Comparison of ENCODE assay signal across 8 mouse cellular contexts in genomic region chr10:45468180-45468915, GRCm38 (mm10). TPM values are rescaled to one million over a fixed set of nuclear protein-coding genes. Genes with fewer than 3 reads are reported as not detected.
DNase-seq lines count a peak whose midpoint lies in the region; ATAC-seq and TF ChIP-seq lines count a peak whose summit lies in the region.

No protein-coding gene starts in this region.

- no peaks in the 10 kb centered on the region for H3K79me2 ChIP-seq in MEL (ENCODE audit: control insufficient read depth, insufficient read depth, low read length, poor library complexity)

- TF ChIP-seq POLR2A in MEL (IDR thresholded peaks at IDR 0.05; ENCODE audit: control insufficient read depth in 1 of 2, insufficient read depth in 1 of 2, low read depth in 1 of 2, low read length in 2 of 2, poor library complexity in 1 of 2): no peak

- H3K4me3 ChIP-seq in kidney, embryonic 15.5 days (replicated peaks): peak overlapping the region; percentile 51
- H3K4me3 ChIP-seq in MEL (ENCODE audit: control insufficient read depth in 1 of 2, insufficient read depth in 1 of 2, low read depth in 2 of 2, low read length in 2 of 2): no peak overlapping the region
- peak overlapping the region; percentile 50 for H3K4me3 ChIP-seq in hindbrain, embryonic 12.5 days
- peak overlapping the region; percentile 58 for H3K4me3 ChIP-seq in liver, postnatal 0 days (ENCODE audit: low read depth, low read length)

- H3K27me3 ChIP-seq in kidney, embryonic 15.5 days: peaks cover 20% of the 10 kb centered on the region
- H3K27me3 ChIP-seq in MEL (ENCODE audit: control insufficient read depth in 1 of 2, insufficient read depth in 2 of 2, low read length in 2 of 2): peaks cover 0 to 2% of the 10 kb centered on the region in 2 experiments; a peak in 1 of 4 replicates
- H3K27me3 ChIP-seq in hindbrain, embryonic 12.5 days: 0 out of 2 replicates have a peak, but pooled peaks cover 8% of the 10 kb centered on the region
- peaks cover 6% of the 10 kb centered on the region; the same call in 1 of the 2 replicates for H3K27me3 ChIP-seq in liver, postnatal 0 days (ENCODE audit: insufficient read depth, low read length)

- no peak for TF ChIP-seq CTCF in MEL (IDR thresholded peaks at IDR 0.05 in 2 of 3, conservative IDR thresholded peaks at IDR 0.05 in 1 of 3; ENCODE audit: control insufficient read depth in 1 of 3, insufficient read depth in 1 of 3, low read depth in 2 of 3, low read length in 3 of 3, poor library complexity in 1 of 3, severe bottlenecking in 1 of 3)
- TF ChIP-seq CTCF in liver, postnatal 0 days (IDR thresholded peaks at IDR 0.05; ENCODE audit: low read depth): no peak

- no peak for DNase-seq in kidney, postnatal 25 days
- no peak for DNase-seq in MEL (ENCODE audit: low read depth, low spot score)
- DNase-seq in liver, postnatal 0 days: no peak
- DNase-seq in c-Kit-positive CD71-positive TER-119-positive erythroid progenitor cells, embryonic 14.5 days (ENCODE audit: low spot score): no peak
- no peak for DNase-seq in layer of hippocampus, adult 11-12 months (ENCODE audit: low spot score)
- DNase-seq in gastrocnemius, postnatal 25 days: no peak

- ATAC-seq in kidney, embryonic 15.5 days (replicated peaks; ENCODE audit: low FRiP score): no peak
- ATAC-seq in hindbrain, embryonic 12.5 days (ENCODE audit: low FRiP score): no peak
- ATAC-seq in liver, postnatal 0 days: no peak

- H3K9me3 ChIP-seq in kidney, embryonic 15.5 days (replicated peaks): no peaks in the 10 kb centered on the region
- H3K9me3 ChIP-seq in MEL (replicated peaks; ENCODE audit: insufficient read depth, low read length): no peaks in the 10 kb centered on the region
- no peaks in the 10 kb centered on the region for H3K9me3 ChIP-seq in hindbrain, embryonic 12.5 days (replicated peaks)
- H3K9me3 ChIP-seq in liver, postnatal 0 days (ENCODE audit: low read length): no peaks in the 10 kb centered on the region

- H3K27ac ChIP-seq in kidney, embryonic 15.5 days: no peak overlapping the region
- H3K27ac ChIP-seq in MEL (ENCODE audit: control insufficient read depth, low read depth, low read length): no peak overlapping the region
- no peak overlapping the region for H3K27ac ChIP-seq in hindbrain, embryonic 12.5 days
- 0 out of 2 replicates have a peak overlapping the region, but pooled peaks have one; percentile 73 for H3K27ac ChIP-seq in liver, postnatal 0 days (ENCODE audit: low read depth)

- TF ChIP-seq EP300 in MEL (IDR thresholded peaks at IDR 0.05; ENCODE audit: low read depth in 1 of 2, low read length in 2 of 2): no peak
- TF ChIP-seq EP300 in liver, postnatal 0 days (IDR thresholded peaks at IDR 0.05; ENCODE audit: low read depth): no peak

- H3K9ac ChIP-seq in kidney, embryonic 15.5 days: no peak overlapping the region
- no peak overlapping the region for H3K9ac ChIP-seq in MEL (ENCODE audit: control insufficient read depth, low read depth, low read length, poor library complexity, severe bottlenecking)
- H3K9ac ChIP-seq in hindbrain, embryonic 12.5 days: peak overlapping the region; percentile 24; the same call in 1 of the 2 replicates
- H3K9ac ChIP-seq in liver, postnatal 0 days (replicated peaks): 0 out of 2 replicates have a peak overlapping the region, but pooled peaks have one; percentile 47

- peaks cover 15% of the 10 kb centered on the region for H3K4me1 ChIP-seq in kidney, embryonic 15.5 days
- H3K4me1 ChIP-seq in MEL (ENCODE audit: control insufficient read depth in 1 of 2, insufficient read depth in 2 of 2, low read length in 2 of 2): no peaks in the 10 kb centered on the region
- peaks cover 22% of the 10 kb centered on the region for H3K4me1 ChIP-seq in hindbrain, embryonic 12.5 days
- peaks cover 9% of the 10 kb centered on the region; the same call in 1 of the 2 replicates for H3K4me1 ChIP-seq in liver, postnatal 0 days (ENCODE audit: insufficient read depth)

- TF ChIP-seq RAD21 in MEL (IDR thresholded peaks at IDR 0.05; ENCODE audit: low read depth, low read length): no peak

- no peaks in the 10 kb centered on the region for H3K36me3 ChIP-seq in kidney, embryonic 15.5 days
- H3K36me3 ChIP-seq in MEL (ENCODE audit: control insufficient read depth in 1 of 2, insufficient read depth in 2 of 2, low read length in 2 of 2): no peaks in the 10 kb centered on the region
- no peaks in the 10 kb centered on the region for H3K36me3 ChIP-seq in hindbrain, embryonic 12.5 days
- no peaks in the 10 kb centered on the region for H3K36me3 ChIP-seq in liver, postnatal 0 days (replicated peaks; ENCODE audit: insufficient read depth, low read length)

- H3K4me2 ChIP-seq in kidney, embryonic 15.5 days: peak overlapping the region; percentile 67
- H3K4me2 ChIP-seq in hindbrain, embryonic 12.5 days (replicated peaks): peak overlapping the region; percentile 65
- H3K4me2 ChIP-seq in liver, postnatal 0 days (ENCODE audit: low read depth, low read length): peak overlapping the region; percentile 71

- WGBS in kidney, embryonic 15.5 days: 30% methylated on average over 4 of the region's 4 CpGs
- 40% methylated on average over 4 of the region's 4 CpGs for WGBS in hindbrain, embryonic 12.5 days
- WGBS in liver, postnatal 0 days (ENCODE audit: insufficient replicate concordance): 16% methylated on average over 4 of the region's 4 CpGs

TF ChIP-seq in MEL, 35 proteins besides CTCF, POLR2A, EP300 and RAD21:
- 0 out of 2 replicates have a peak, but pooled peaks have one; percentile 25 for TF ChIP-seq ZNF384 (IDR thresholded peaks at IDR 0.05; ENCODE audit: low read depth, low read length)
- TF ChIP-seq NRF1 (IDR thresholded peaks at IDR 0.05; ENCODE audit: insufficient read depth, low read depth, low read length, poor library complexity, severe bottlenecking): no peak
- no peak for TF ChIP-seq POLR2AphosphoS2 (IDR thresholded peaks at IDR 0.05; ENCODE audit: low read length)

RNA-seq across cellular contexts. Expression of gene Lin28b, which starts 17.8 kb away (rescaled TPM):
- 1.6 TPM in 2 replicates for polyA plus RNA-seq in kidney, embryonic 15.5 days (2015; fragmentation: Nextera tagmentation; extraction: Ambion mirVana)
- total RNA-seq in MEL (2012; rRNA removed): not detected in 2 replicates
- polyA plus RNA-seq in MEL (2012; ENCODE audit: insufficient read depth in 1 of 2, insufficient read length in 2 of 2, low read depth in 1 of 2, low replicate concordance in 2 of 2, missing spikeins in 1 of 2): not detected
- polyA plus RNA-seq in hindbrain, embryonic 12.5 days (2016; fragmentation: Nextera tagmentation; extraction: Ambion mirVana): 11.1 and 12.7 TPM in 2 replicates
- polyA plus RNA-seq in liver, postnatal 0 days (2015; fragmentation: Nextera tagmentation; extraction: Ambion mirVana): 1.2 TPM in 2 replicates
- not detected for total RNA-seq in gastrocnemius, postnatal 25 days (2021)

Comparison
In these comparisons a context has a peak if more than half of its experiments do, and no peak if none do; other contexts are left out.
1. H3K4me3 ChIP-seq: peak in kidney, embryonic 15.5 days (single experiment), hindbrain, embryonic 12.5 days (single experiment) and liver, postnatal 0 days (single experiment); none in MEL (0 of 2).
2. H3K9ac ChIP-seq: peak in hindbrain, embryonic 12.5 days (single experiment) and liver, postnatal 0 days (single experiment); none in kidney, embryonic 15.5 days (single experiment) and MEL (single experiment).
3. Peak in every context shown above with its lines, with median percentiles within 50 percentile points of each other: H3K4me2 ChIP-seq.